Mouse (Mus musculus) c-Kit-negative CD71-positive TER-119-positive erythroid progenitor cells, embryonic 14.5 days (primary cell): ENCODE results near the gene Gcnt2.

Experiments used
- DNase-seq: peaks from one replicate; pipeline ENCODE4 v3.0.0-alpha.2; 2013; ENCODE audit warnings: low read depth, low spot score

Gene Gcnt2

DNA sequence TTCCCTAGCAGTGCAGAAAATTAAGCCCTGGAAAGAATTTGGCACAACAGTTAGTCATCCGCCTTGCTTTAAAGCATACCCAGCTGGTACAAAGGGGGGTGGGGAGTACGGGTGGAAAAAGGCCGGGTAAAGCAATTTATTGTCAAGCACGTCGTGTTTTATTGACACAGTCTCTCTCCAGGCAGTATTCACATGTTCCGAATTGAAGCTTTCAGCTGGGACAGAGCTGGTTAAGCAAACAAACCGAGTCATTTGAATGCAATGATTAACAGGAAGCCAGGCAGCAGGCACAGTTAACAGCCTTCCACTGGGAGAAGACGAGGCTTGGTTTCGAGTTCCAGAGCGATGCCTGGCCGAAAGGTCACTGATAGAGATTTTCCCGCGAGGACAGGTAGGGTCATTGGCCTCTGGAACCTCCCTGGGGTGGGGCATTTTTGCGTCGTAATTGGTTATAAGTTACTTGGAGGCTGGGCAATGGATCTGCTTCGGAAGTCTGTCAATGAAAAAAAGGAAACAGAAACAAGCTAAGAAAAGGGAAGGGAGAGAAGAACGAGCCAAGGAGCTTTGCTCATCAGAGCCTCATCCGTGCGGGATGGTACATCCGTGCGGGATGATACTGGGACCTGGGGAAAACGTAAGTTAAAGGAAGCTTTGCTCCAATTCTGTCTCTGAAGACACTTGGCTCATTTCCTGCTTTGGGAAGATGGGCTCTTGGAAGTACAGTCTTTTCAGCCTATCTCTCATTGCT, at the start of gene Gcnt2:
Gcnt2 (plus strand) TSS at position 103 of the 748 bp plus-strand sequence.
- no peak for DNase-seq

DNA sequence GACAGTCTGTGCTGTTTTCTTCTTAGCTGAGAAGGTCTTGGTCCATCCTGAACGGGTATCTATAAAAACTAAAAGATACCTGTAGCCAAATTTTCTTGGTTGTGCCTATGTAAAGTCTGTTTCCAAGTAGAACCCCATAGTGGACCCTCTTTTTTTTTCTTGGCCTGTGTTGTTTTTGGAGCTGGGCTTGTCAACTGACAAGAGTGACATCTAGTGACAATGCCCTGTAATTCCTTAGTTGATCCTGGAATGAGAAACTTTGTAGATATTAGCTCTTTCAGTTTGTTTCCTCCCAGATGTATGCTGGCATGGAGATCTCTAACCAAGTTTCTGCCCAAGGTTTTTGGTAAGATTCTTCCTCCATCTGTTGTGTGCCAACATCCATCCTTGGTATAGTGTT, 38.9 kb upstream of the Gcnt2 start:
- DNase-seq: no peak

DNA sequence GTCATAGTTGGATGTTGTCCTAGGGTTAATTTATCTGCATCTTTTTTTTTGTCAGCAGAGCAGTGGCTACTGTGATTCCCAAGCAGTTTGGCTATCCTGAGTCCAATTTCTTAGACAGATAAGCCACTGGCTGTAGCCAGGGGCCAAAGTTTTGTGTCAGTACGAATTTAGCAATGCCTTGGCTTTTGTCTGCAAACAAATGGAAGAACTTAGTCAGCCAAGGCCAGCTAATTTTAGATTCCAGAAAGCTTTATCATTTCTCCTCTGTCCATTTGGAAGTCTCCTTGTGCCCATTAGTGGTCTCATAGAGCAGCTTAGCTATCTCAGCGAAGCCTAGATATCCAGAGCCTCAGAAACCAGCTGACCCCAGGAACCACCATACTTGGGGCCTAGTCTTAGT, 37.6 kb upstream of the Gcnt2 start:
- no peak for DNase-seq

DNA sequence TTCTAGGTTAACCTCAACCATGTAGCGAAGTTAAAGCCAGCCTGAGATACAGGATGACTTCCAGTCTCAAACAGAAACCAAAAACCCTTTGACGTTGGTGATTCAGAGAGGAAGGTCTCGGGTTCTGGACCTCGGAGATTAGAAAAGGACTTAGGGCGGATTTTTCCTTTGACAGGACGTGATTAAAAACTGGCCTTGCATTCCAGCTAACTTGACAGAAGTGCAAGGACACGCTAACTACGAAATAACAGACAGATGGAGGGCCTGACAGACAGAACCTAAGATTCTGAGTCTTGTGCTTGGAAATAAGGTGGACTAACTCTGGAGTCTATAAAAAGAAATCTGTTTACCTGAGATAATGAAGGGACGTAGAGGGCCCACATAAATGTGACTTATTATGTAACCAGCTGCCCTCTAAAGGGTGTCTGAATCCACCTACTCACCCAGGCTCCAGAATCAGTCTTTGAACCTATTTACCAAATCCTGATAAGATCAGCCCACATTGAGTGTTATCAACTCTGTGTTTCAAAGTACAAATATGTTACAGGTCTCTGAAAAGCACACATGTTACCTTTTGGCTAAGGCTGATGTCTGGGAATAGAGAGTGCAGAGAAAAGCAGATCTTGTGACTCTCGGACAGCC, 18.3 kb upstream of the Gcnt2 start:
- no peak for DNase-seq

DNA sequence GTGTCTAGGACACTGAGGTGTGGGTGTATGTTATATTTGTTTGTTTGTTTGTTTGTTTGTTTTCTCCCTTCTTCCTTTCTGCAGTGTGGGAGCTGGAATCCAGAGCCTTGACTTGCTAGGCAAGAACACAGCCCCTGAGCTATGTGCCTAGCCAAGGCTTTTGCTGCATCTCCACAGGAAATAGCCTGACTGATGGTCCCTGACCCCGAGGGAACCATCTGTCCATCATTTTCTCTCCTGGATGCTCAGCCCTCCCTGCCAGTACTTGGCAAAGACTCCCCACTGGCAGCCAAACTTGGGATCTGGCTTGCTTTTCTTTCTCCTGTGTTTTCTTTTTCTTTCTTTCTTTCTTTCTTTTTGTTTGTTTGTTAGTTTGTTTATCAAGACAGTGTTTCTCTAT, 17.4 kb upstream of the Gcnt2 start:
- DNase-seq: no peak

DNA sequence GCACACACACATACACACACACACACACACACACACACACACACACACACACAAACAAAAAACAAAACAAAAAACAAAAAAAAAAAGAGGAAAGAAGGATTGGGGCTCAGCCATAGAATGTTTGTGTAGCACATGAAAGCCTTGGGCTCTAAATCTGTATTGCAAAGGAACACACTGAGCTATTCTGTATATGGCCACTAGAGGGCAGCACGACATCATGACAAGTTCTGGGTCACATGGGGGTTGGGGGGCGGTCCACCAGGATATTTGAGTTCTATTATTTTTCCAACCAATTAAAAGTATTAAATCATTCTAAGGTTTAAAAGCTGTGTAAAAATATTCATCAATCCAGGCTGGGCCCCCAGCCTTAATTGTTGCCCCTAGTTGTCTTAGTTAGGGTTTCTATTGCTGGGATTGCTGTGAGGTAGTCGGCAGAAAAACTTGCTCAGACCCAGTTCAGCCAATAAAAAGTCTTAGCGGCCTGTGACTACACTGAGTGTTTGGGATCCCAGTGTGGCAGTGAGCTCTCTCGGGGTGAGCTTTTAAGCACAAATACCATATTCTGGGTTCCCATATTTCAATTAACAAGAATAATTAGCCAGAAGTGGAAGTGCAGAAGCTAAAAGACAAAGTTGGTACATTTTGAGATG, 16.0 kb upstream of the Gcnt2 start:
- DNase-seq: peak; percentile 36

DNA sequence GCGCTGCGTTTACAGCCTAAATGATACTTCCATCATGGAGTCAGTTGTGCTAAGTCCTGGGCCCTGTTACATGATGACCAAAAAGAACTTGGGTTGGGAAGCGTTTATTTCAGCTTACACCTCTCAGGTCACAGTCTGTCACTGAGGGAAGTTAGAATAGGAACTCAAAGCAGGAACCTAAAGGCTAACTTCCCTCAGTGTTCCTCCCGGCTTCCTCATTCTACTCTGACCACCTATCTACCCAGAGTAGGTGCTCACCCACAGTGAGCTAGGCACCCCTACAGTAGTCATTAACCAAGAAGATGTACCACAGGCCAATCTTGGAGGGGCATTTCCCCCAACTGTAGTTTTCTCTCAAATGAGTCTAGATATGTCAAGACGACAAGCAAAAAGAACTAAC, 15.4 kb upstream of the Gcnt2 start:
- no peak for DNase-seq

DNA sequence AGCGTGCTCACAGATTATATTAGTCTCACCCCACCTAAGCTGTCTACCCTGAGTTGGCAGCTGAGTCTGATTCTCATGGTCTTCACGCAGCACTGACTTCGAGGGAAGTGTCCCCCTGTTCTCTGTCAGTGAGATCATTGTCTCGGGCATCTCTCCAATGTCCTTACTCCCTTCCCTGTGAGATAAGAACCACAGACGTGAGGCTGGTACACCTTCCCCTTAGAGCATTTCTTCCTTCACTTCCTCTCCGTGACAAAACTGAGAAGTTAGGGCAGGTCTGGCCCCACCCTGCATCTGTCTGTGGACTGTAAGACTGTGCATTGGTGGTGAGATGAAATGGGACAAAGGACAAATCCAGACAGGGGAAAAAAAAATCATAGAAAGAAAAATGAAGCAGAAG, 13.6 kb upstream of the Gcnt2 start:
- DNase-seq: no peak

DNA sequence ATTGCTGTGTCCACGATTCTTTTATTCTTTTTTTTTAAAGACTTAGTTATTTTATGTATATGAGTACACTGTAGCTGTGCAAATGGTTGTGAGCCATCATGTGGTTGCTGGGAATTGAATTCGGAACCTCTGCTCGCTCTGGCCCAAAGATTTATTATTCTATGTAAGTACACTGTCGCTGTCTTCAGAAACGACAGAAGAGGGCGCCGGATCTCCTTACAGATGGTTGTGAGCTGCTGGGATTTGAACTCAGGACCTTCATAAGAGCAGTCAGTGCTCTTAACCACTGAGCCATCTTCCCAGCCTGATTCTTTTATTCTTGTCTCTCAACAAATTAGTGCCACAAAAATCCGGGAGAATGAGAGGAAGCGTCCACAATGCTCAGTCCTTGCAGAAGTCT, 13.2 kb upstream of the Gcnt2 start:
- no peak for DNase-seq

DNA sequence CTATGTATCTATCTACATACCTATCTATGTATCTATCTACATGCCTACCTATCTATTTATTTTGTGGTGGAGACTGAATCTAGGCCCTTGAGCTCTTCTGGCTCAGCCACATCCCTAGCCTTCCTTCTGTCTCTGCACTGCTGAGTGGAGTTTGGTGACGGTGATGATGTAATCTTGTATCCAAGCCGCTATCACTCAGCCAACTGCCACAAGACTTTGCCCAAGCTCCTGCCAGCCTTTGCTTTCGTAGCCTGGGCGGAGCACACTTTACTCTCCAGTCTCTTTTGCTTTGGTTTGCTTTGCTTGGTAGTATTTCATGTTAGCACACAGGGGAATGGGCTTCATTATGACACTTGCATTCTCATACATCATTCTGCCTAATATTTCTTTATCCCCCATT, 11.7 kb upstream of the Gcnt2 start:
- DNase-seq: no peak

DNA sequence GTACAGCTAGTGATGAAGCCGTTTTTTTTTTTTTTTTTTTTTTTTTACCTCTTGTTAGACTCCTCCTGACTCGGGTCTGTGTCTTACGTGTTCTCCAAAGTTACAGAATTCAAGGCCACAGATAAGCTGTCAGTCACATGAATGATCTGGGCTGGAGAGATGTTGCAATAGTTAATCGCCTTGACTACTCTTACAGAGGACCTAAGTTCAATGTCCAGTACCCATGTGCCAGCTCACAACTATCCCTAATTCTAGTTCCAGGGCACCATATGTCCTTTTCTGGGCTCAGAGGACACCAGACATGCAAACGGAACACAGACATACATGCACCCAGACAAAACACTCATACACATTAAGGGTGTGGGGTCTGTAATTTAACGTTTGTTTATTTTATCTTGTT, 8.9 kb upstream of the Gcnt2 start:
- no peak for DNase-seq

DNA sequence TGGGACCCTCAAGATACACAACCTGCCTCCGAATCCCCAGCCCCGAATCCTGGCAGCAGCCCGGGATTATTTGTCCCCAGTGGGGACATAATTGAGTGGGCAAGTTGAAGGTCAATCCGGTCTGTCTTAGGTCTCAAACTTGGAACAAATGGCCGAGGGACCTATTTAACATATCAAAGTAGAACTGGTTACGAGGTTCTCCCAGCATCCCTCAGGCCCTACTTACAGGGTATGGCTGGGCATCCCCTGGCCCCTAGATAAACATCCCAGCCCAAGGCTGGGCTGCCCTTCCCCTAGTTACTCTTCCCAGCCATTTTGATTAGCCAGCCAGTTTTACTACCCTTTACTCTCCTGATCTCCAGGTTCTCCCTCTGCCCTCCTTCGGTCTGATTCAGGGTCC, 8.3 kb upstream of the Gcnt2 start:
- DNase-seq: no peak

DNA sequence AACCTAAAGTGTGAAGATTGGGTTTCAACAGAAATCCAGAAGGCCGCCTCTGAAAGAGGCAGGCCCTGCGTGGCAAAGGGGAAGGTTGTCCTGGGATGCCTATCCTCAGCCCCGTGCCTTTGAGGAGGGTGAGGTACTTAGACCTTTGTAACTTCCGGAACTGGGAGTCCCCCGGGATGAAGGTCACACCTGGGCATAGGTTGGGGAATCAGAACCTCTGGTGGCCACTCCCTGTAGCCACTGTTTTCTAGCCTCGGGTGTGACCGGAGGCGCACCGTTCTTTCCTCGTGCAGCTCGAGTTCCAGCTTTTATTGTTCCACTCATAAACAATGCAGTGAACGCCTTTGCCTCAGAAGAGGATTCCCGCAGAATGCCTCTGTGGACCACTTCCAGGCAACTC, 7.6 kb upstream of the Gcnt2 start:
- no peak for DNase-seq

DNA sequence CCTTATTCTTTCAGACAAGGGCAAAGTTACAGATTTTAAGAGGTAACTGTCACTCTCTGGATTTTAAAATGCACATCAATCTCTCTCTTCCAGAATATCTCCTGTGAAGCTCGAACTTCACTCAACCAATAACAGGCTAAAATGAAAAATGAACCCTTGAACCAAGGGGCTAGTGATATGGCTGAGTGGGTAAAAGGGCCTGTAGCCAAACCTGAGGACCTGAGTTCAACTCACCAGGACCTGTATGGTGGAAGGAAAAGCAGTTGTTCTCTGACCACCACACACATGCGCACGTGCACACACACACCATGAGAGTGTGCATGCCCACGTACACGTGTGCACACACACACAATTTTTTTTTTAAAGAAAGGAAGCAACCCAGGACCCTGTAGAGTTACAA, 6.8 kb upstream of the Gcnt2 start:
- no peak for DNase-seq

DNA sequence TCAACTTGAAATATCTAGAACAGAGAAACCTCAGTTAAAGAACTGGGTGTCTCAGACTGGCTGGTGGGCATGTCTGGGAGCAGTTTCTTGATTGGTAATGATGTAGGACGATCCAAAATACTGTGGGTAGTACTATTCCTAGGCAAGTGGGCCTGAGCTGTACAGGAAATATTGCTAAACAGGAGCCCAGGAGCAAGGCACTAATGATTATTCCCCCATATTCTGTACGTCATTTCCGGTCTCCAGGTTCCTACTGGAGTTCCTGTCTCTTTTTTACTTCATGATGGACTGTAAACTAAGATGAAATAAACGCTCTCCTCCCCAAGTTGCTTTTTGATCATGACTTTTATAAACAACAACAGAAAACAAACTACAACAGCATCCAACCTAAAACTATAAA, 5.7 kb upstream of the Gcnt2 start:
- DNase-seq: no peak

DNA sequence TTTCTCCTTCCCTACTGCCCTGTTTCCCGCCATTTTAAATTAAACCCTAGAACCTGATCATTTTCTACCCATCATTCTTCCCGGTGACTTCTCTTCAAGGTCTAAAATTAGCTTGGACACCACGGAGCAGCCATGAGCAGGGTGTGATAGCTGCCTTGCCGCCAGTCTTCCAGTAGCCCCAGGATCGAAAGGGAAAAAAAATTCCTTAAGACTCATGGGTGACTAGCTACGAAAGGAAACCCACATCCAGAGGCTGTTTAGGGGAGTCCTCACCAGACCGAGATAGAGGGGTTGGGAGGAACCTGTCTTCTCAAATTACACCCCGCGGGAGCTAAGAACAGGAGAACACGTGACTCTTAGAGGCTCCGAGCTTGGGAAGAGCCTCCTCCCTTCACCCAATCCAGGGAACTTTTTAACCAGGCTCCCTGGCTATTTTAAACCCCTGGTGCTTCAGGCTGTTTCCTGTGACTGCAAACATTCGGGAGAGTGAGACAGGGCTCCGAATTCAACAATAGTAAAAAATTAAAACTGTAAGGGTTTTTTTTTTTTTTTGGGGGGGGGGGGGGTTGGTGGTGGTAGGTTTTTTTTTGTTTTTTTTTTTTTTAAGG, 5.0 kb upstream of the Gcnt2 start:
- DNase-seq: no peak

DNA sequence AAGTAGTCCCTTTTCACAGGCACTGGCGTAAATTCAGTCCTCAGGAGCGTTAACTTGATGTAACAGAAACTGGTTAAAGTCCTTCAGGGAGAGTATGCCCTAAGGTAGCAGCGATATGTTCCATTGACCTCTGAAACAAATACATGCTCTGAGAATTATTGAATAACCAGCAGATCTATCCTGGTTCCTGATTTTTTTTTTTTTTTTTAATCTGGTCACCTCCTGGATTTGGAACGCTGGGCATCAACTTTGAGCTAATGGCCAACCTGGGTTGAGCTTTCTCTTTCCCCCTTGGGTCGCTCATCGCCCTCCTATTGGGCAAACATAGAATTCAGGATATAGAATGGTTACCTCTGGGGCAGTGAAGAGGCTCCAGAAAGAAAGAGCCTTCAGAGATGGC, 4.3 kb upstream of the Gcnt2 start:
- no peak for DNase-seq

DNA sequence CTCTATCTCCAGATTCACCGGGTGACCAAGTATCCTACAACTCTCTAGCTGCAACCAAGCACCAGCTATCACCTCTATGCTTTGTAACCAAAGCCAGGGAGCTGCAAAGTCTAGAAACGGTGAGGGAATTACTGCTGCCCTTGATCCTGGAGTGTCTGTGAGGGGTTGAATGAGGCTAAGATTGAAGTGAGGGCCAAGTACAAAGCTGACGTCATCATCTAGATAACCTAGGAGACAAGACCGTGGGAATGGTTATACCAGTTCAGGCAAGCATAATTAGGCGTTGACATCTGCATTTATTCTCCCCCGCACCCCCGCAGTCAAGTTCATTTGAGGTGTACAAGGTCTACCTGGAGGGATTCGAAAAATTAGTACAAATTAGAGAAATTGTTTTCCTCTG, 2.8 kb upstream of the Gcnt2 start:
- no peak for DNase-seq

DNA sequence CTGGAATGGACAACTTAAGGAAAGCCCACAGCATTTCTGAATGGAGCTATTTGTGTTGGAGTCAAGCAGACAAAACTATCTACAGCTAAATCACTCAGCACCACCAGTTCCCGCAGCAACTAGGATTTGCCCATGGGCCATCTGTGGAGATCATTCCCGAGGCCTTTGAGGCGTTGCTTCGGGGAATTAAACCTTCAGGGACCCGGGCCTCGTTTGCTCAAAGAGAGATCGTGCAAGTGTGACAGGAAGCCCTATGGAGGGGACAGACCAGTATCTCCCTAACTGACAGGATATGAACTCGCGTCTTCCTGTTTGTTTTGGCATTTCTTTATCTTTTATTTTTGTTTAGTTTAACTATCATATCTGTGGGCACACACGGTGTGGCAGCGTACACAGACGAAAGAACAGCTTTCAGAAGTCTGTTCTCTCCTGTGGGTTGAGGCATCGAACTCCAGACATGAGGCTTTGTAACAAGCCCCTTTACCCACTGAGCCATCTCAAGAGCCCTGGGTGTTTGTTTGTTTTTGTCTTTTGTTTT, 2.2 kb upstream of the Gcnt2 start:
- no peak for DNase-seq

DNA sequence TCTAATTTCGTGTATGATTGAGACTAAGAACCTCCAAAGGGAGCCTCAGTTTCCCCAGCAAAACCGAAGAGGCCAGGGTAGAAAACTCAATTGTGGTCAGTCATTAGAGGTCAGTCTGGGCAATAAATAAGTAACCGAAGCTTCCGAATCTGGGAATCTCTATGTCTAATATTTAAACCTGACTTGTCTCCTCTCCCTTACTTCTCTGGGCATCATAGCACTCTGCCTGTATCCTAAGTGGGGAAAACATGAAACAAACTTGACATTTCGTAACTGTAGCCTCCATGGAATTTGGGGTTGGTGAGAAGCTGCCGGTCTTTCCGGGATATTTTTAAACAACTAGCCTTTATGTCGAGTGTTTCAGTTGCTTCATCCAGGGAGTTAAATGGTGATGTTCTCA, 329 bp upstream of the Gcnt2 start:
- no peak for DNase-seq

DNA sequence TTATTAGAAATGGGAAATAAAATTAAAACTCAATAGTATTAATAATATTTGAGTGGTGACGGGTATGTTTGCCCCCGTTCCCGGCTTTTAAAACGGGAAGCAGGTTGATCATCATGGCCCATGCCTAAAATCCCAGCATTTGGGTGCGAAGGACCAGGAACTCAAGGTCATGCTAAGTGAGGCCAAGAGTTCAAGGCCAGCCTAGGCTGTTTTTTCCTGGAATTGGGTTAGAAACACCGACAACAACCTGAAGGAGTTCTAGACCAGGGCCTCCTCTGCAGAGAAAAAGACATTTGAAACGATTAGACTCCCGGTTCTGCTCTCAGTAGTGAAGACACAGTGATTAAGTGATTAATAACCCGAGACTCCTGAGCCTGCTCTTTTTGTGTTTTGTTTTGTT, 3.5 kb downstream of the Gcnt2 start:
- DNase-seq: no peak

DNA sequence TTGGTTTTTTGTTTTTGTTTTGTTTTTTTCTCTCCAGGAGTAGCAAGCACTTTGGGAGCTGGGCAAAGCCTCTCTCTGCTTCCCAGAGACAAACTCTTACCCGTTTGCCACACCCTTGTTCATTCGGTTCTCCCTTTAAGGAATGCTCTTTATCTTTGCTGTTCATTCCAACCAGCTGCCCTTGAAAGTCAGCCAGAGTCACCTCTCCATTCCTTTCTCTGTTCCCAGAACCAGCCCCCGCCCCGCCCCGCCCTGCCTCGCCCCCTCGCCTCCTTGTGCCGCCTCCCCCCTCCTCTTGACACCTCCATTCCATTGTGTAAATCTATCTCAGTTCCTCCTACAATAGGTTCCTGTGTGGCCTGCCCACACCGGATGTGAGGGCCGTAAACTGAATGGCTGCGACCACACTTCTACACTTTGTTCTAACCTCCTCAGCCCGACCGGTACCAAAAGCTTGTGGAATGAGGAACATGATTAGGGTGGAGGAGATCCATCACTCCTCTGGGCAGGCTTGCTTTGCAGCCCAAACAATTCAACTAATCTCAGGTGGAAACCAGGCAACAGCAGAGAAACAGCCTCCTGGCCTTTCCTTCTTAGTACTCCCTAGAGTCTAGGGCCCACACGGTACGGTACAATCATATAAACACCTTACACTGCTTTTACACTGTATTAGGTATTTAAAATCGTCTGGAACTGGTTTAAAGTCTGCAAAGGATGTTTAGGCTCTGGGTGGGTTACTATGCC, 9.5 kb downstream of the Gcnt2 start:
- DNase-seq: no peak
